Mouse (Mus musculus): ENCODE results near the gene Ptx4.

DNA sequence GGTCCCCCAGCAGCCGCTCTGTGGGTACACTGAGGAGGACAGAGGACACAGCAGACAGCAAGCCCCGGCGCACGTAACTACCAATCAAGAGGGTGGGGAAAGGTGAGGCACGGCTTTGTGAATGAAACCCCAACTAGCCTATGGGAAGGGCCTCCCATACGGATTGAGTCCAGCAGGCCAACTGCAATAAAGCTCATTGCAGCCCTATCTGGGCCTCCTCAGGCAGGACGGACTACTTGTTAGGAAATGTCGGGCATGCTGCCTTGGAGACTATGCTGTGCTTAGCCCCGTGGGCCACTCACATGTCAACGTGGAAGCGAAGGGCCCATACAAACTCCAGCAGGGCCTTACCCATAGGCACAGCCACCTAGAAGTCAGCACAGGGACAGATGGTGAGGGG, 19.2 kb upstream of the Ptx4 start:
- TF ChIP-seq POLR2A (IDR thresholded peaks at IDR 0.05; ENCODE audit: borderline replicate concordance, extremely low read depth, low read depth, low read length) (no peak), CTCF (IDR thresholded peaks at IDR 0.05; ENCODE audit: insufficient read depth, low read length) (no peak)

All from lung, adult 2 months (tissue).